Mouse (Mus musculus): ENCODE results near the gene 2200002D01Rik. TPM values are rescaled to one million over a fixed set of nuclear protein-coding genes. Genes with fewer than 3 reads are reported as not detected.
A peak's percentile ranks its signal among the peaks of the same experiment; 100 is the strongest.

2200002D01Rik gene
- total RNA-seq, 1 experiment: 20.0 TPM

- Histone ChIP-seq H3K9me3 (ENCODE audit: control insufficient read depth, insufficient read depth, low read depth, low read length) (no peaks in the 10 kb centered on the region), H3K36me3 (ENCODE audit: control insufficient read depth, insufficient read depth, low read length, poor library complexity, severe bottlenecking) (peaks cover 12% of the 10 kb centered on the region; the same call in 1 of the 2 replicates), H3K4me1 (ENCODE audit: control insufficient read depth in 2 of 2, insufficient read depth in 2 of 2, low read length in 2 of 2, poor library complexity in 1 of 2) (peaks cover 3 to 20% of the 10 kb centered on the region in 2 experiments; a peak in 1 of 4 replicates), H3K4me3 (ENCODE audit: insufficient read depth in 1 of 2, low read depth in 1 of 2, low read length in 2 of 2, poor library complexity in 1 of 2, severe bottlenecking in 1 of 2) (no peak overlapping the region), H3K27ac (ENCODE audit: insufficient read depth, low read depth, low read length, poor library complexity, severe bottlenecking) (no peak overlapping the region), H3K9ac (ENCODE audit: insufficient read depth, low read depth, low read length, poor library complexity, severe bottlenecking) (no peak overlapping the region)
- no peak for DNase-seq (ENCODE audit: low read depth, low spot score)
- in situ Hi-C loops (cut with MboI; ENCODE audit: low sequenced_read_pairs in 2 of 2, unreplicated experiment in 2 of 2): no loop called here
- TF ChIP-seq CHD2 (IDR thresholded peaks at IDR 0.05; ENCODE audit: low read depth, low read length): no peak
- no peak for TF ChIP-seq ZC3H11A (IDR thresholded peaks at IDR 0.05; ENCODE audit: borderline replicate concordance, low read depth, low read length)
- TF ChIP-seq HCFC1 (IDR thresholded peaks at IDR 0.05; ENCODE audit: borderline replicate concordance, insufficient read depth, low read length): no peak
- TF ChIP-seq ZNF384 (IDR thresholded peaks at IDR 0.05; ENCODE audit: low read depth, low read length): no peak
- TF ChIP-seq MAFK (IDR thresholded peaks at IDR 0.05; ENCODE audit: insufficient read depth, low read depth, low read length): no peak
Observed at GRCm38 (mm10) chr7:29277510-29277909, 29.2 kb upstream of the 2200002D01Rik start.

GRCm38 (mm10) chr7:29276715-29277114, 28.4 kb upstream of the 2200002D01Rik start:
- Histone ChIP-seq H3K4me1 (ENCODE audit: control insufficient read depth in 2 of 2, insufficient read depth in 2 of 2, low read length in 2 of 2, poor library complexity in 1 of 2) (peaks cover 0 to 17% of the 10 kb centered on the region in 2 experiments; a peak in 1 of 4 replicates), H3K36me3 (ENCODE audit: control insufficient read depth, insufficient read depth, low read length, poor library complexity, severe bottlenecking) (peaks cover 12% of the 10 kb centered on the region; the same call in 1 of the 2 replicates), H3K9ac (ENCODE audit: insufficient read depth, low read depth, low read length, poor library complexity, severe bottlenecking) (no peak overlapping the region), H3K27ac (ENCODE audit: insufficient read depth, low read depth, low read length, poor library complexity, severe bottlenecking) (no peak overlapping the region), H3K4me3 (ENCODE audit: insufficient read depth in 1 of 2, low read depth in 1 of 2, low read length in 2 of 2, poor library complexity in 1 of 2, severe bottlenecking in 1 of 2) (no peak overlapping the region), H3K9me3 (ENCODE audit: control insufficient read depth, insufficient read depth, low read depth, low read length) (no peaks in the 10 kb centered on the region)
- in situ Hi-C loops (cut with MboI; ENCODE audit: low sequenced_read_pairs in 2 of 2, unreplicated experiment in 2 of 2): no loop called here
- DNase-seq (ENCODE audit: low read depth, low spot score): no peak
- no peak for TF ChIP-seq ZNF384 (IDR thresholded peaks at IDR 0.05; ENCODE audit: low read depth, low read length)
- TF ChIP-seq ZC3H11A (IDR thresholded peaks at IDR 0.05; ENCODE audit: borderline replicate concordance, low read depth, low read length): no peak
- no peak for TF ChIP-seq HCFC1 (IDR thresholded peaks at IDR 0.05; ENCODE audit: borderline replicate concordance, insufficient read depth, low read length)
- no peak for TF ChIP-seq MAFK (IDR thresholded peaks at IDR 0.05; ENCODE audit: insufficient read depth, low read depth, low read length)
- TF ChIP-seq CHD2 (IDR thresholded peaks at IDR 0.05; ENCODE audit: low read depth, low read length): no peak

- DNase-seq (ENCODE audit: low read depth, low spot score): no peak
- H3K4me3 ChIP-seq (ENCODE audit: insufficient read depth in 1 of 2, low read depth in 1 of 2, low read length in 2 of 2, poor library complexity in 1 of 2, severe bottlenecking in 1 of 2): no peak overlapping the region
- peak overlapping the region; percentile 31; the same call in 1 of the 2 replicates for H3K9ac ChIP-seq (ENCODE audit: insufficient read depth, low read depth, low read length, poor library complexity, severe bottlenecking)
- H3K27ac ChIP-seq (ENCODE audit: insufficient read depth, low read depth, low read length, poor library complexity, severe bottlenecking): no peak overlapping the region
- no peaks in the 10 kb centered on the region for H3K9me3 ChIP-seq (ENCODE audit: control insufficient read depth, insufficient read depth, low read depth, low read length)
- TF ChIP-seq HCFC1 (IDR thresholded peaks at IDR 0.05; ENCODE audit: borderline replicate concordance, insufficient read depth, low read length) (no peak), ZNF384 (IDR thresholded peaks at IDR 0.05; ENCODE audit: low read depth, low read length) (no peak), ZC3H11A (IDR thresholded peaks at IDR 0.05; ENCODE audit: borderline replicate concordance, low read depth, low read length) (no peak), CHD2 (IDR thresholded peaks at IDR 0.05; ENCODE audit: low read depth, low read length) (no peak), MAFK (IDR thresholded peaks at IDR 0.05; ENCODE audit: insufficient read depth, low read depth, low read length) (no peak)
- H3K36me3 ChIP-seq (ENCODE audit: control insufficient read depth, insufficient read depth, low read length, poor library complexity, severe bottlenecking): peaks cover 5% of the 10 kb centered on the region; the same call in 1 of the 2 replicates
- in situ Hi-C loops (cut with MboI; ENCODE audit: low sequenced_read_pairs in 2 of 2, unreplicated experiment in 2 of 2): no loop called here
- peaks cover 0 to 10% of the 10 kb centered on the region in 2 experiments; a peak in 1 of 4 replicates for H3K4me1 ChIP-seq (ENCODE audit: control insufficient read depth in 2 of 2, insufficient read depth in 2 of 2, low read length in 2 of 2, poor library complexity in 1 of 2)
Observed at GRCm38 (mm10) chr7:29271687-29272465, 23.6 kb upstream of the 2200002D01Rik start.

GRCm38 (mm10) chr7:29270445-29270844, 22.2 kb upstream of the 2200002D01Rik start:
- no peaks in the 10 kb centered on the region for H3K9me3 ChIP-seq (ENCODE audit: control insufficient read depth, insufficient read depth, low read depth, low read length)
- no peak for DNase-seq (ENCODE audit: low read depth, low spot score)
- no peak for TF ChIP-seq MAFK (IDR thresholded peaks at IDR 0.05; ENCODE audit: insufficient read depth, low read depth, low read length)
- H3K4me3 ChIP-seq (ENCODE audit: insufficient read depth in 1 of 2, low read depth in 1 of 2, low read length in 2 of 2, poor library complexity in 1 of 2, severe bottlenecking in 1 of 2): no peak overlapping the region
- peaks cover 0 to 9% of the 10 kb centered on the region in 2 experiments; a peak in 1 of 4 replicates for H3K4me1 ChIP-seq (ENCODE audit: control insufficient read depth in 2 of 2, insufficient read depth in 2 of 2, low read length in 2 of 2, poor library complexity in 1 of 2)
- no peak overlapping the region for H3K27ac ChIP-seq (ENCODE audit: insufficient read depth, low read depth, low read length, poor library complexity, severe bottlenecking)
- in situ Hi-C loops (cut with MboI; ENCODE audit: low sequenced_read_pairs in 2 of 2, unreplicated experiment in 2 of 2): no loop called here
- no peak overlapping the region for H3K9ac ChIP-seq (ENCODE audit: insufficient read depth, low read depth, low read length, poor library complexity, severe bottlenecking)
- H3K36me3 ChIP-seq (ENCODE audit: control insufficient read depth, insufficient read depth, low read length, poor library complexity, severe bottlenecking): peaks cover 6% of the 10 kb centered on the region; the same call in 1 of the 2 replicates
